Mouse (Mus musculus) heart, adult 2 months (tissue): ENCODE results near the gene Heatr4. TPM values are rescaled to one million over a fixed set of nuclear protein-coding genes. Genes with fewer than 3 reads are reported as not detected.

Source experiments
- DNase-seq, 2 experiments: peaks; one replicate each; pipeline ENCODE4 v3.0.0; 2021
- H3K27ac ChIP-seq: fragments of 200-600 bp; 2 replicates; pipeline ENCODE4 v1.8.1; 2022
- H3K27me3 ChIP-seq: fragments of 200-500 bp; 2 replicates; pipeline ENCODE4 v1.6.1; 2012; ENCODE audit warnings: mild to moderate bottlenecking, low read length, inconsistent platforms, mixed read lengths; ENCODE audit not compliant: control insufficient read depth, insufficient read depth
- H3K36me3 ChIP-seq: fragments of 200-500 bp; 2 replicates; pipeline ENCODE4 v1.6.1; 2012; ENCODE audit warnings: low read length, inconsistent platforms; ENCODE audit not compliant: control insufficient read depth, insufficient read depth
- H3K4me1 ChIP-seq: fragments of 200-500 bp; 2 replicates; pipeline ENCODE4 v1.6.1; 2011; ENCODE audit warnings: low read length; ENCODE audit not compliant: control insufficient read depth, insufficient read depth
- H3K4me3 ChIP-seq: fragments of 200-600 bp; 2 replicates; pipeline ENCODE4 v1.8.1; 2022
- H3K79me2 ChIP-seq: fragments of 200-500 bp; replicated peaks from 2 replicates; pipeline ENCODE4 v1.6.1; 2012; ENCODE audit warnings: mild to moderate bottlenecking, inconsistent platforms, low read length, moderate library complexity, mixed read lengths; ENCODE audit not compliant: control insufficient read depth, insufficient read depth
- H3K9ac ChIP-seq: fragments of 200-500 bp; 2 replicates; pipeline ENCODE4 v1.6.1; 2012; ENCODE audit warnings: low read depth, mild to moderate bottlenecking, control low read depth, inconsistent platforms, low read length, mixed read lengths
- CTCF ChIP-seq: fragments of 200-600 bp; IDR thresholded peaks from 2 replicates; pipeline ENCODE4 v1.8.1; 2022; ENCODE audit warnings: antibody characterized with exemption, mild to moderate bottlenecking, moderate library complexity
- EP300 ChIP-seq: fragments of 200-500 bp; IDR thresholded peaks from 2 replicates; pipeline ENCODE4 v1.6.1; 2011; ENCODE audit warnings: low read depth, low read length, control low read depth; ENCODE audit not compliant: insufficient read depth
- POLR2A ChIP-seq: fragments of 200-500 bp; IDR thresholded peaks from 2 replicates; pipeline ENCODE4 v1.6.1; 2011; ENCODE audit warnings: mild to moderate bottlenecking, low read depth, low read length, control low read depth; ENCODE audit not compliant: insufficient read depth
- WGBS: fragments of 180-500 bp; shearing (Covaris S2); methylation state at CpG from one replicate; pipeline ENCODE4 v1.1.7; 2018; 5-methylcytosine and 5-hydroxymethylcytosine counted together
- intact Hi-C: fragments of 180-260 bp; cut with DNase I; formaldehyde crosslinking; loops from one replicate; pipeline ENCODE4 v1.15.1; 2025
- polyA plus RNA-seq: library from polyadenylated mRNA; depleted of rRNA; stranded (reverse); fragments of >200 nt; gene quantifications from 2 replicates; pipeline ENCODE4 v1.2.3, GENCODE M21; 2012; rRNA removed
- total RNA-seq, 2 experiments: library from RNA; stranded (reverse); gene quantifications; 2 replicates each; pipeline ENCODE4 v1.2.3; 2021

The Heatr4 gene
- total and polyA plus RNA-seq, 3 experiments = not detected

- peaks cover 12% of the 10 kb centered on the region for H3K4me1 ChIP-seq
- H3K4me3 ChIP-seq = no peak overlapping the region
- peaks cover 6% of the 10 kb centered on the region for H3K79me2 ChIP-seq
- peaks cover 18% of the 10 kb centered on the region for H3K36me3 ChIP-seq
- no peaks in the 10 kb centered on the region for H3K27me3 ChIP-seq
- no peak overlapping the region for H3K27ac ChIP-seq
- TF ChIP-seq EP300 = no peak
- no peak for TF ChIP-seq CTCF
- TF ChIP-seq POLR2A = no peak
- DNase-seq = no peak
- no peak overlapping the region for H3K9ac ChIP-seq
- WGBS = 42% methylated on average over 1 of the region's 1 CpGs
- intact Hi-C loops = no loop called here
These were observed 69.9 kb downstream of the Heatr4 start for GRCm38 (mm10) chr12:83914797-83915196.

- TF ChIP-seq EP300 = no peak
- Histone ChIP-seq H3K27ac (no peak overlapping the region), H3K4me1 (peaks cover 8% of the 10 kb centered on the region), H3K4me3 (no peak overlapping the region), H3K79me2 (peaks cover 4% of the 10 kb centered on the region; the same call in 1 of the 2 replicates), H3K9ac (no peak overlapping the region), H3K27me3 (no peaks in the 10 kb centered on the region), H3K36me3 (peaks cover 17% of the 10 kb centered on the region)
- WGBS = 87% methylated on average over 4 of the region's 4 CpGs
- no peak for DNase-seq
- intact Hi-C loops = no loop called here
These were observed 70.4 kb downstream of the Heatr4 start for GRCm38 (mm10) chr12:83914202-83914740.

GRCm38 (mm10) chr12:83910451-83910850 is 74.2 kb downstream of the Heatr4 start:
- Histone ChIP-seq H3K36me3 (peaks cover 13% of the 10 kb centered on the region), H3K4me3 (no peak overlapping the region), H3K9ac (no peak overlapping the region), H3K27ac (no peak overlapping the region), H3K27me3 (no peaks in the 10 kb centered on the region), H3K4me1 (peaks cover 3% of the 10 kb centered on the region), H3K79me2 (peaks cover 4% of the 10 kb centered on the region; the same call in 1 of the 2 replicates)
- TF ChIP-seq CTCF = no peak
- WGBS = 45% methylated on average over 2 of the region's 2 CpGs
- no peak for DNase-seq
- intact Hi-C loops = no loop called here

Other genes with a start within 250 kb of the Heatr4 start
- gene Papln, start 221.2 kb downstream of the Heatr4 start, total RNA-seq = 1 to 10 TPM; 4.9 to 7.5 TPM
- gene Papln, start 221.2 kb downstream of the Heatr4 start, polyA plus RNA-seq = 8.7 and 13.1 TPM in 2 replicates
- gene Numb, start 62.9 kb downstream of the Heatr4 start, total RNA-seq = 10 to 100 TPM; 31.6 to 32.3 TPM
- gene Numb, start 62.9 kb downstream of the Heatr4 start, polyA plus RNA-seq = 31.1 and 38.1 TPM in 2 replicates
- 1 to 10 TPM; 4.4 to 4.7 TPM for gene Riox1, start 34.2 kb downstream of the Heatr4 start, total RNA-seq
- 2.8 and 3.4 TPM in 2 replicates for gene Riox1, start 34.2 kb downstream of the Heatr4 start, polyA plus RNA-seq
- gene Acot2, start 3.0 kb upstream of the Heatr4 start, total RNA-seq = 100 to 1,000 TPM; 112 to 114 TPM
- gene Acot2, start 3.0 kb upstream of the Heatr4 start, polyA plus RNA-seq = 44.4 and 52.6 TPM in 2 replicates
- 10 to 100 TPM; 53.0 to 54.4 TPM for gene Acot1, start 24.6 kb upstream of the Heatr4 start, total RNA-seq
- 8.1 and 22.9 TPM in 2 replicates for gene Acot1, start 24.6 kb upstream of the Heatr4 start, polyA plus RNA-seq
- gene Acot4, start 53.5 kb upstream of the Heatr4 start, total RNA-seq = 1 to 10 TPM in 1 of 2 experiments, under 1 TPM in 1; 0.91 to 1.3 TPM
- 0.53 and 0.61 TPM in 2 replicates for gene Acot4, start 53.5 kb upstream of the Heatr4 start, polyA plus RNA-seq
- gene Gm49366, start 54.1 kb upstream of the Heatr4 start, total RNA-seq = not detected
- 2.0 TPM in 1 of 2 replicates, not detected in the other for gene Gm49366, start 54.1 kb upstream of the Heatr4 start, polyA plus RNA-seq
- under 1 TPM; 0.84 TPM for gene Acot3, start 67.3 kb upstream of the Heatr4 start, total RNA-seq
- gene Acot3, start 67.3 kb upstream of the Heatr4 start, polyA plus RNA-seq = 0.32 and 0.57 TPM in 2 replicates
- not detected for gene Acot5, start 84.5 kb upstream of the Heatr4 start, total RNA-seq
- gene Acot5, start 84.5 kb upstream of the Heatr4 start, polyA plus RNA-seq = not detected in 2 replicates
- gene Acot6, start 115.8 kb upstream of the Heatr4 start, total RNA-seq = 1 to 10 TPM; 2.2 TPM
- 1.5 and 2.6 TPM in 2 replicates for gene Acot6, start 115.8 kb upstream of the Heatr4 start, polyA plus RNA-seq
- 1 to 10 TPM; 6.9 to 7.9 TPM for gene Dnal1, start 129.5 kb upstream of the Heatr4 start, total RNA-seq
- gene Dnal1, start 129.5 kb upstream of the Heatr4 start, polyA plus RNA-seq = 3.4 and 5.4 TPM in 2 replicates
- gene Pnma1, start 163.6 kb upstream of the Heatr4 start, total RNA-seq = under 1 TPM; 0.10 to 0.20 TPM
- 0.04 and 0.06 TPM in 2 replicates for gene Pnma1, start 163.6 kb upstream of the Heatr4 start, polyA plus RNA-seq
- gene Elmsan1, start 234.0 kb upstream of the Heatr4 start, total RNA-seq = 10 to 100 TPM; 12.3 to 14.7 TPM
- gene Elmsan1, start 234.0 kb upstream of the Heatr4 start, polyA plus RNA-seq = 8.1 and 8.4 TPM in 2 replicates